In genomic region chr2:181674934-181675333, GRCm38 (mm10) we compare ENCODE assay signal across 20 mouse cellular contexts. TPM values are rescaled to one million over a fixed set of nuclear protein-coding genes. Genes with fewer than 3 reads are reported as not detected.
DNase-seq lines count a peak whose midpoint lies in the region; ATAC-seq and TF ChIP-seq lines count a peak whose summit lies in the region.
"Had no signal": no experiment of that assay in that cellular context is flagged by ENCODE, and none has a peak within 500 bp of the region (broad histone marks: within the 10 kb centered on the region; RNA-seq: fewer than 3 reads in every experiment).

No protein-coding gene starts in this region.

- no peaks in the 10 kb centered on the region for H3K36me3 ChIP-seq in heart, embryonic 14.5 days (ENCODE audit: control insufficient read depth, insufficient read depth, low read length)
- no peaks in the 10 kb centered on the region for H3K36me3 ChIP-seq in liver, adult 2 months (ENCODE audit: control insufficient read depth, insufficient read depth, low read length)
- H3K36me3 ChIP-seq in liver, embryonic 11.5 days (ENCODE audit: control insufficient read depth, insufficient read depth, low read length) = no peaks in the 10 kb centered on the region
- H3K36me3 ChIP-seq in embryonic facial prominence, embryonic 10.5 days (replicated peaks) = no peaks in the 10 kb centered on the region
- no peaks in the 10 kb centered on the region for H3K36me3 ChIP-seq in heart, postnatal 0 days (replicated peaks; ENCODE audit: control insufficient read depth, insufficient read depth, low read length)
- H3K36me3 ChIP-seq: limb, embryonic 13.5 days had no signal

- no peak overlapping the region for H3K4me2 ChIP-seq in heart, embryonic 14.5 days (ENCODE audit: low read length)
- no peak overlapping the region; the same call in 1 of the 2 replicates for H3K4me2 ChIP-seq in liver, embryonic 11.5 days
- H3K4me2 ChIP-seq in heart, postnatal 0 days (ENCODE audit: low read depth, low read length) = no peak overlapping the region

- peaks cover 15 to 26% of the 10 kb centered on the region in 2 experiments for H3K4me1 ChIP-seq in heart, embryonic 14.5 days (ENCODE audit: control insufficient read depth in 2 of 2, insufficient read depth in 2 of 2, low read length in 2 of 2)
- peaks cover 6% of the 10 kb centered on the region; the same call in 1 of the 2 replicates for H3K4me1 ChIP-seq in liver, adult 2 months (ENCODE audit: control insufficient read depth, insufficient read depth, low read length)
- peaks cover 15% of the 10 kb centered on the region for H3K4me1 ChIP-seq in liver, embryonic 11.5 days (replicated peaks; ENCODE audit: control insufficient read depth, insufficient read depth, low read length)
- peaks cover 64% of the 10 kb centered on the region for H3K4me1 ChIP-seq in embryonic facial prominence, embryonic 10.5 days
- H3K4me1 ChIP-seq in heart, postnatal 0 days (ENCODE audit: control insufficient read depth, insufficient read depth) = no peaks in the 10 kb centered on the region

- WGBS in heart, embryonic 14.5 days = 82% methylated on average over 4 of the region's 4 CpGs
- 78% methylated on average over 4 of the region's 4 CpGs for WGBS in liver, adult 2 months
- 76% methylated on average over 4 of the region's 4 CpGs for WGBS in liver, embryonic 11.5 days
- 80% methylated on average over 4 of the region's 4 CpGs for WGBS in embryonic facial prominence, embryonic 10.5 days
- WGBS in heart, postnatal 0 days = 76% methylated on average over 4 of the region's 4 CpGs

- TF ChIP-seq EP300 in heart, postnatal 0 days (IDR thresholded peaks at IDR 0.05; ENCODE audit: low read depth) = no peak

- H3K9ac ChIP-seq in heart, embryonic 14.5 days (ENCODE audit: low read length) = no peak overlapping the region
- H3K9ac ChIP-seq in liver, adult 2 months (ENCODE audit: low read depth, low read length) = no peak overlapping the region
- H3K9ac ChIP-seq in liver, embryonic 11.5 days (ENCODE audit: low read depth, low read length) = no peak overlapping the region
- H3K9ac ChIP-seq in heart, postnatal 0 days (replicated peaks; ENCODE audit: low read depth, low read length) = no peak overlapping the region

- ATAC-seq in heart, embryonic 14.5 days (ENCODE audit: insufficient number of reproducible peaks, insufficient read depth, low FRiP score, low read depth) = no peak
- no peak for ATAC-seq in liver, embryonic 11.5 days (replicated peaks; ENCODE audit: low FRiP score)
- ATAC-seq in heart, postnatal 0 days (ENCODE audit: insufficient read depth, low read depth) = no peak
- ATAC-seq: CD4-positive, CD25-positive, alpha-beta regulatory T cell, adult 4 months had no signal

- peaks cover 41% of the 10 kb centered on the region for H3K27me3 ChIP-seq in heart, embryonic 14.5 days (ENCODE audit: control insufficient read depth, insufficient read depth, low read length)
- H3K27me3 ChIP-seq in liver, adult 2 months (ENCODE audit: control insufficient read depth, insufficient read depth, low read length) = peaks cover 15% of the 10 kb centered on the region
- H3K27me3 ChIP-seq in liver, embryonic 11.5 days (replicated peaks; ENCODE audit: control insufficient read depth, insufficient read depth, low read length) = peaks cover 42% of the 10 kb centered on the region
- peaks cover 66% of the 10 kb centered on the region for H3K27me3 ChIP-seq in embryonic facial prominence, embryonic 10.5 days (replicated peaks; ENCODE audit: low read depth, poor library complexity, severe bottlenecking)
- peaks cover 44% of the 10 kb centered on the region for H3K27me3 ChIP-seq in heart, postnatal 0 days (ENCODE audit: control insufficient read depth, insufficient read depth, low read length)

- TF ChIP-seq POLR2A in liver, adult 2 months (IDR thresholded peaks at IDR 0.05; ENCODE audit: extremely low read depth, insufficient read depth, low read length) = no peak

- H3K4me3 ChIP-seq in heart, embryonic 14.5 days (ENCODE audit: control insufficient read depth in 1 of 2, insufficient read depth in 1 of 2, low read depth in 1 of 2, low read length in 2 of 2) = no peak overlapping the region
- H3K4me3 ChIP-seq in liver, adult 2 months (ENCODE audit: insufficient read depth, low read depth, low read length) = no peak overlapping the region
- no peak overlapping the region for H3K4me3 ChIP-seq in liver, embryonic 11.5 days (ENCODE audit: low read depth, low read length)
- 0 out of 2 replicates have a peak overlapping the region, but pooled peaks have one; percentile 47 for H3K4me3 ChIP-seq in embryonic facial prominence, embryonic 10.5 days
- no peak overlapping the region for H3K4me3 ChIP-seq in heart, postnatal 0 days (ENCODE audit: low read depth, low read length)

- H3K27ac ChIP-seq in heart, embryonic 14.5 days (replicated peaks in 1 of 2; ENCODE audit: control insufficient read depth in 1 of 2, insufficient read depth in 1 of 2, low read depth in 2 of 2, low read length in 2 of 2) = peak overlapping the region; percentile 51 to 68; a peak in 3 of 4 replicates
- H3K27ac ChIP-seq in liver, adult 2 months (replicated peaks; ENCODE audit: insufficient read depth, low read depth, low read length) = peak overlapping the region; percentile 59; the same call in 1 of the 2 replicates
- H3K27ac ChIP-seq in liver, embryonic 11.5 days (ENCODE audit: low read depth, low read length) = no peak overlapping the region
- H3K27ac ChIP-seq in embryonic facial prominence, embryonic 10.5 days (replicated peaks) = no peak overlapping the region; the same call in 1 of the 2 replicates
- peak overlapping the region; percentile 77 for H3K27ac ChIP-seq in heart, postnatal 0 days (ENCODE audit: low read depth)
- H3K27ac ChIP-seq: limb, embryonic 13.5 days had no signal

- TF ChIP-seq CTCF in liver, adult 2 months (IDR thresholded peaks at IDR 0.05; ENCODE audit: low read depth, low read length) = no peak
- TF ChIP-seq CTCF in heart, postnatal 0 days (IDR thresholded peaks at IDR 0.05; ENCODE audit: low read depth) = no peak

- no peak for DNase-seq in heart, adult 9 months (ENCODE audit: low spot score in 2 of 2)
- no peak for DNase-seq in liver, adult 2 months (ENCODE audit: extremely low read depth, low read depth, low spot score)
- DNase-seq in liver, embryonic 11.5 days (ENCODE audit: low spot score) = no peak
- no peak for DNase-seq in embryonic facial prominence, embryonic 10.5 days (ENCODE audit: low spot score)
- no peak for DNase-seq in heart, postnatal 0 days (ENCODE audit: low spot score)
- no peak for DNase-seq in right cerebral cortex, postnatal 10 days (ENCODE audit: low spot score in 2 of 2)
- DNase-seq: thymus, postnatal 36 days had no signal

- H3K79me2 ChIP-seq in liver, adult 2 months (ENCODE audit: control insufficient read depth, insufficient read depth, low read length) = peaks cover 4% of the 10 kb centered on the region; the same call in 1 of the 2 replicates

- H3K9me3 ChIP-seq in heart, embryonic 14.5 days (ENCODE audit: control insufficient read depth, low read length) = no peaks in the 10 kb centered on the region
- no peaks in the 10 kb centered on the region for H3K9me3 ChIP-seq in liver, embryonic 11.5 days (ENCODE audit: control insufficient read depth, low read length)
- no peaks in the 10 kb centered on the region for H3K9me3 ChIP-seq in embryonic facial prominence, embryonic 10.5 days
- no peaks in the 10 kb centered on the region for H3K9me3 ChIP-seq in heart, postnatal 0 days (replicated peaks; ENCODE audit: control insufficient read depth, low read length)
- H3K9me3 ChIP-seq: limb, embryonic 13.5 days had no signal

RNA-seq across cellular contexts. Expression of gene Sox18, which starts 3.5 kb away (rescaled TPM):
- 44.1 and 49.2 TPM in 2 replicates for polyA plus RNA-seq in heart, embryonic 14.5 days (2014; fragmentation: Nextera tagmentation; extraction: Ambion mirVana)
- 1.4 and 2.9 TPM in 2 replicates for total RNA-seq in liver, adult 2 months (2014; rRNA removed)
- polyA plus RNA-seq in liver, adult 2 months (2012; rRNA removed) = 8.0 and 9.8 TPM in 2 replicates
- polyA plus RNA-seq in liver, embryonic 11.5 days (2014; fragmentation: Nextera tagmentation; extraction: Ambion mirVana) = 16.1 and 19.4 TPM in 2 replicates
- 21.8 and 25.2 TPM in 2 replicates for polyA plus RNA-seq in embryonic facial prominence, embryonic 10.5 days (2016; fragmentation: Nextera tagmentation; extraction: Ambion mirVana)
- total RNA-seq in heart, postnatal 0 days (2014; rRNA removed; ENCODE audit: low replicate concordance) = 31.8 and 69.4 TPM in 2 replicates
- 53.1 and 54.5 TPM in 2 replicates for polyA plus RNA-seq in heart, postnatal 0 days (2015; fragmentation: Nextera tagmentation; extraction: Ambion mirVana)
- total RNA-seq: granulocyte monocyte progenitor cell, adult 5-6 weeks; MEL had no signal
- polyA plus RNA-seq: CD4-positive, CD25-positive, alpha-beta regulatory T cell, adult 4 months had no signal

RNA-seq across cellular contexts. Expression of gene Tcea2, which starts 5.2 kb away (rescaled TPM):
- polyA plus RNA-seq in heart, embryonic 14.5 days (2014; fragmentation: Nextera tagmentation; extraction: Ambion mirVana) = 20.5 and 21.8 TPM in 2 replicates
- total RNA-seq in liver, adult 2 months (2014; rRNA removed) = 1.1 and 1.4 TPM in 2 replicates
- polyA plus RNA-seq in liver, adult 2 months (2012; rRNA removed) = 1.8 and 2.8 TPM in 2 replicates
- polyA plus RNA-seq in liver, embryonic 11.5 days (2014; fragmentation: Nextera tagmentation; extraction: Ambion mirVana) = 8.1 and 12.1 TPM in 2 replicates
- 18.3 and 18.8 TPM in 2 replicates for polyA plus RNA-seq in embryonic facial prominence, embryonic 10.5 days (2016; fragmentation: Nextera tagmentation; extraction: Ambion mirVana)
- total RNA-seq in heart, postnatal 0 days (2014; rRNA removed; ENCODE audit: low replicate concordance) = 19.6 and 21.9 TPM in 2 replicates
- polyA plus RNA-seq in heart, postnatal 0 days (2015; fragmentation: Nextera tagmentation; extraction: Ambion mirVana) = 15.2 and 16.2 TPM in 2 replicates

RNA-seq across cellular contexts. Expression of gene Gm29797, which starts 18.1 kb away (rescaled TPM):
- not detected in 2 replicates for polyA plus RNA-seq in heart, embryonic 14.5 days (2014; fragmentation: Nextera tagmentation; extraction: Ambion mirVana)
- total RNA-seq in liver, adult 2 months (2014; rRNA removed) = not detected in 2 replicates
- polyA plus RNA-seq in liver, adult 2 months (2012; rRNA removed) = not detected in 2 replicates
- not detected in 2 replicates for polyA plus RNA-seq in liver, embryonic 11.5 days (2014; fragmentation: Nextera tagmentation; extraction: Ambion mirVana)
- polyA plus RNA-seq in embryonic facial prominence, embryonic 10.5 days (2016; fragmentation: Nextera tagmentation; extraction: Ambion mirVana) = 0.28 TPM in 1 of 2 replicates, not detected in the other
- total RNA-seq in heart, postnatal 0 days (2014; rRNA removed; ENCODE audit: low replicate concordance) = not detected in 2 replicates
- polyA plus RNA-seq in heart, postnatal 0 days (2015; fragmentation: Nextera tagmentation; extraction: Ambion mirVana) = not detected in 2 replicates
- total RNA-seq: adrenal gland, postnatal 10 days; granulocyte monocyte progenitor cell, adult 5-6 weeks; MEL had no signal
- polyA plus RNA-seq: CD4-positive, CD25-positive, alpha-beta regulatory T cell, adult 4 months; forebrain, embryonic 11.5 days; lung, embryonic 14.5 days; spleen, adult 2 months; stomach, embryonic 16.5 days had no signal

RNA-seq across cellular contexts. Expression of gene Rgs19, which starts 18.8 kb away (rescaled TPM):
- 42.8 and 44.2 TPM in 2 replicates for polyA plus RNA-seq in heart, embryonic 14.5 days (2014; fragmentation: Nextera tagmentation; extraction: Ambion mirVana)
- total RNA-seq in liver, adult 2 months (2014; rRNA removed) = 1.5 and 3.2 TPM in 2 replicates
- polyA plus RNA-seq in liver, adult 2 months (2012; rRNA removed) = 4.5 and 7.8 TPM in 2 replicates
- 51.4 and 51.8 TPM in 2 replicates for polyA plus RNA-seq in liver, embryonic 11.5 days (2014; fragmentation: Nextera tagmentation; extraction: Ambion mirVana)
- polyA plus RNA-seq in embryonic facial prominence, embryonic 10.5 days (2016; fragmentation: Nextera tagmentation; extraction: Ambion mirVana) = 85.2 and 89.9 TPM in 2 replicates
- total RNA-seq in heart, postnatal 0 days (2014; rRNA removed; ENCODE audit: low replicate concordance) = 12.4 and 72.1 TPM in 2 replicates
- polyA plus RNA-seq in heart, postnatal 0 days (2015; fragmentation: Nextera tagmentation; extraction: Ambion mirVana) = 13.2 and 16.4 TPM in 2 replicates

RNA-seq across cellular contexts. Expression of gene Lkaaear1, which starts 23.3 kb away (rescaled TPM):
- not detected in 2 replicates for polyA plus RNA-seq in heart, embryonic 14.5 days (2014; fragmentation: Nextera tagmentation; extraction: Ambion mirVana)
- not detected in 2 replicates for total RNA-seq in liver, adult 2 months (2014; rRNA removed)
- not detected in 2 replicates for polyA plus RNA-seq in liver, adult 2 months (2012; rRNA removed)
- not detected in 2 replicates for polyA plus RNA-seq in liver, embryonic 11.5 days (2014; fragmentation: Nextera tagmentation; extraction: Ambion mirVana)
- polyA plus RNA-seq in embryonic facial prominence, embryonic 10.5 days (2016; fragmentation: Nextera tagmentation; extraction: Ambion mirVana) = not detected in 2 replicates
- total RNA-seq in heart, postnatal 0 days (2014; rRNA removed; ENCODE audit: low replicate concordance) = not detected in 2 replicates
- not detected in 2 replicates for polyA plus RNA-seq in heart, postnatal 0 days (2015; fragmentation: Nextera tagmentation; extraction: Ambion mirVana)
- total RNA-seq: adrenal gland, postnatal 10 days; granulocyte monocyte progenitor cell, adult 5-6 weeks; left cerebral cortex, adult 18-20 months; MEL had no signal
- polyA plus RNA-seq: CD4-positive, CD25-positive, alpha-beta regulatory T cell, adult 4 months; cortical plate, adult 2 months; embryonic facial prominence, embryonic 14.5 days; forebrain, embryonic 11.5 days; limb, embryonic 13.5 days; lung, embryonic 14.5 days; spleen, adult 2 months; stomach, embryonic 16.5 days had no signal

Comparison
In these comparisons a context has a peak if more than half of its experiments do, and no peak if none do; other contexts are left out.
1. H3K27ac ChIP-seq: peak in heart, embryonic 14.5 days (2 of 2), liver, adult 2 months (single experiment) and heart, postnatal 0 days (single experiment); none in liver, embryonic 11.5 days (single experiment) and embryonic facial prominence, embryonic 10.5 days (single experiment).